Mouse (Mus musculus) liver, embryonic 14.5 days (tissue): ENCODE measurements around the gene Gm17304. TPM values are rescaled to one million over a fixed set of nuclear protein-coding genes. Genes with fewer than 3 reads are reported as not detected.

ENCODE experiments used
- ATAC-seq: fragments of 200-750 bp; cut with Nextera tagmentation; 2 replicates; pipeline ENCODE4 v1.8.0; 2017; ENCODE audit warnings: moderate number of reproducible peaks, mild to moderate bottlenecking, moderate library complexity; ENCODE audit not compliant: insufficient read depth
- DNase-seq, 3 experiments: peaks; one replicate each; pipeline ENCODE4 v3.0.0-alpha.2; 2012 to 2013; ENCODE audit warnings: low read depth in 3 of 3, low spot score in 3 of 3
- H3K27ac ChIP-seq: fragments of 300-500 bp; sonication (generic); 2 replicates; pipeline ENCODE4 v1.5.1; 2014; ENCODE audit warnings: moderate library complexity, mild to moderate bottlenecking, control low read depth, inconsistent platforms
- H3K27me3 ChIP-seq: fragments of 300-500 bp; sonication (generic); 2 replicates; pipeline ENCODE4 v1.6.1; 2014; ENCODE audit warnings: mild to moderate bottlenecking, low read length, moderate library complexity; ENCODE audit not compliant: control insufficient read depth, insufficient read depth
- H3K36me3 ChIP-seq: fragments of 300-500 bp; sonication (generic); replicated peaks from 2 replicates; pipeline ENCODE4 v1.6.1; 2014; ENCODE audit warnings: low read depth; ENCODE audit not compliant: control insufficient read depth, insufficient read depth
- H3K4me1 ChIP-seq, 2 experiments: fragments of 200-500 bp in 1 of 2; fragments of 300-500 bp in 1 of 2; sonication (generic) in 1 of 2; replicated peaks; 2 replicates each; pipeline ENCODE4 v1.6.1; 2012 to 2014; ENCODE audit warnings: antibody characterized with exemption in 1 of 2, inconsistent platforms in 1 of 2, low read length in 1 of 2; ENCODE audit not compliant: control insufficient read depth in 2 of 2, insufficient read depth in 2 of 2
- H3K4me2 ChIP-seq: fragments of 300-500 bp; sonication (generic); 2 replicates; pipeline ENCODE4 v1.6.1; 2014; ENCODE audit warnings: low read depth, mild to moderate bottlenecking, control low read depth, moderate library complexity
- H3K4me3 ChIP-seq, 2 experiments: fragments of 200-500 bp in 1 of 2; fragments of 300-500 bp in 1 of 2; sonication (generic) in 1 of 2; 2 replicates each; pipeline ENCODE4 v1.5.1; 2012 to 2014; ENCODE audit warnings: low read depth in 2 of 2, low read length in 2 of 2, mild to moderate bottlenecking in 2 of 2, control low read depth in 1 of 2, inconsistent platforms in 1 of 2, moderate library complexity in 1 of 2; ENCODE audit not compliant: insufficient read depth in 1 of 2
- H3K9ac ChIP-seq: fragments of 300-500 bp; sonication (generic); replicated peaks from 2 replicates; pipeline ENCODE4 v1.6.1; 2014; ENCODE audit warnings: mild to moderate bottlenecking, control low read depth, moderate library complexity
- H3K9me3 ChIP-seq: fragments of 300-500 bp; sonication (generic); 2 replicates; pipeline ENCODE4 v1.6.1; 2016; ENCODE audit warnings: low read length, mixed read lengths; ENCODE audit not compliant: control insufficient read depth
- CTCF ChIP-seq: IDR thresholded peaks from 2 replicates; pipeline ENCODE4 v1.5.1; 2016; ENCODE audit warnings: antibody characterized with exemption, low read depth, control low read depth
- EP300 ChIP-seq: IDR thresholded peaks from 2 replicates; pipeline ENCODE4 v1.6.1; 2016; ENCODE audit warnings: antibody characterized with exemption, low read depth
- WGBS: fragments of 180-500 bp; shearing (Covaris S2); extraction: QIAGEN DNeasy Blood & Tissue Kit; methylation state at CpG from one replicate; pipeline ENCODE4 v1.1.7; 2014; ENCODE audit not compliant: insufficient replicate concordance; 5-methylcytosine and 5-hydroxymethylcytosine counted together
- polyA plus RNA-seq, 2 experiments: library from polyadenylated mRNA; depleted of rRNA in 1 of 2; stranded (reverse) in 1 of 2; unstranded in 1 of 2; fragments of >200 nt; fragmentation: Nextera tagmentation in 1 of 2; extraction: Ambion mirVana in 1 of 2; gene quantifications; 2 replicates each; pipeline versions ENCODE4 v1.2.1 to v1.2.3; 2012 to 2014

The Gm17304 gene
- polyA plus RNA-seq, 2 experiments = not detected

DNA sequence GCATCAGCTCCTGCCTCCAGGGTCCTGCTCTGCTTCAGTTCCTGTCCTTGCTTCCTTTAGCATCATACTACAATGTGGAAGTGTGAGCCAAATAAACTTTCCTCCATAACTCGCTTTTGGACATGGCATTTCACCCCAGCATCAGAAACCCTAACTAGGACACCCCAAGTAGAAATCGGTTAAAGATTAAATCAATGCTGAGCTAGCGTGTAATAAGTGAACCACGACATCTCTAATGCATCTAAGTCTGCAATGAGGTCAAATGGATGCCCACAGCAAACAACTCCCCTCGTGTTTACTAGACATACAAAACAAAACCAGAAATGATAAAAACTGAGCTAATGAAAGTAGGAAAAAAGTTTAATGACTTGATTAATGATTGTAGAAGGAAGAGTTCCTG lies 4.5 kb upstream of the Gm17304 start:
- Histone ChIP-seq H3K4me2 (no peak overlapping the region), H3K4me3 (no peak overlapping the region), H3K9ac (no peak overlapping the region), H3K4me1 (no peaks in the 10 kb centered on the region), H3K36me3 (no peaks in the 10 kb centered on the region; the same call in 1 of the 2 replicates), H3K27ac (no peak overlapping the region), H3K27me3 (no peaks in the 10 kb centered on the region), H3K9me3 (no peaks in the 10 kb centered on the region)
- DNase-seq (no peak), ATAC-seq (no peak)
- 78% methylated on average over 5 of the region's 5 CpGs for WGBS
- no peak for TF ChIP-seq CTCF
- TF ChIP-seq EP300 = no peak

DNA sequence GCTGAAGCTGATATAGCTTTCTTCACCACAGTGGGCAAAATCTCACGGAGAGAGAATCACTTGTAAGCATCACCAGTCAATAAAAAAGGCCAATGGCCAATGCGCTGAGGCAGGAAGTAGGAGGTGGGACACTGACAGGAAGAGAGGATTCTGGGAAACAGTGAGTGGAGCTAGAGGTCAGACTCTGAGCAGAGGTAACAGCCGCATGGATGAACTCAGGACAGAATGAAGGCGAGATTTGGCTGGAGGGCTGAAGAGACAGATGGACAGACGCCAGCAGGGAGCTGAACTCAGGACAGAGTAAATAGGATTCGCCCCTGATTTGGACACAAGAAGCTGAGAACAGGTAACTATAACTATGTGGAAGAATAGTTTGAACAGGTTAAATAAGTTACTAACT lies 3.8 kb upstream of the Gm17304 start:
- Histone ChIP-seq H3K9ac (no peak overlapping the region), H3K4me2 (no peak overlapping the region), H3K9me3 (no peaks in the 10 kb centered on the region), H3K36me3 (no peaks in the 10 kb centered on the region; the same call in 1 of the 2 replicates), H3K27ac (no peak overlapping the region), H3K4me1 (no peaks in the 10 kb centered on the region), H3K27me3 (no peaks in the 10 kb centered on the region), H3K4me3 (no peak overlapping the region)
- TF ChIP-seq EP300 (no peak), CTCF (no peak)
- ATAC-seq (no peak), DNase-seq (no peak)
- WGBS = 81% methylated on average over 6 of the region's 6 CpGs

DNA sequence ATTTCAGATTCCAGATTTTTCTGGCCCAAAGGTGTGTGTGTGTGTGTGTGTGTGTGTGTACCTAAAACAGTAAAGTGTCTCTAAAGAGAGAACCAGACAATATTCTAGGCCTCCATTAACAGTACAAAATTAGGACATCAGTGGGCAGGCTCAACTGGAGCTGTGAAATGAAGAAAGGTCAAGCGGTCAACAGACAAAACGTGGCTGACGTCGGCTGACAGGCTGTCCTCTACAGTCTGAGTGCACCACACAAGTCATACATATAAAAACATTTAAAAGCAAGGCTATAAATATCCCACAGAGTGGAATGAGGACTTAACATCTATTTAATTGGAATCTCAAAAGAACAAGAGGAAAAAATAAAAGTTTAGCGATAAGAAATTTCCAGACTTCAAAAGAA lies 1.8 kb upstream of the Gm17304 start:
- no peak for DNase-seq
- Histone ChIP-seq H3K4me3 (no peak overlapping the region), H3K9me3 (no peaks in the 10 kb centered on the region), H3K36me3 (no peaks in the 10 kb centered on the region; the same call in 1 of the 2 replicates), H3K4me1 (no peaks in the 10 kb centered on the region), H3K9ac (no peak overlapping the region), H3K4me2 (no peak overlapping the region), H3K27me3 (no peaks in the 10 kb centered on the region), H3K27ac (no peak overlapping the region)
- ATAC-seq = no peak
- WGBS = 94% methylated on average over 5 of the region's 5 CpGs
- TF ChIP-seq CTCF = no peak
- no peak for TF ChIP-seq EP300

DNA sequence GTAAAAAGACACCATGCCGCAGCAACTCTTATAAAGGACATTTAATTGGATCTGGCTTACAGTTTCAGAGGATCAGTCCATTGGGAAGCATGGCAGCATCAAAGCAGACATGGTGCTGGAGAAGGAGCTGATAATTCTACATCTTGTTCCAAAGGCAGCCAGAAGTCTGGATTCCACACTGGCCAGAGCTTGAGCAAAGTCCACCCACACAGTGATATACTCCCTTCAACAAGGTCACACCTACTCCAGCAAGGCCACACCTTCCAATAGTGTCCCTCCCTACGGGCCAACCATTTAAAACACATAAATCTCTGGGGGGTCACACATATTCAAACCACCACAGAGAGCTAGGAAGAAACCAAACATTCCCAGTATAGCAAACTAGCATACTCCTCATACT lies 3.3 kb downstream of the Gm17304 start:
- no peak overlapping the region for H3K4me2 ChIP-seq
- no peak overlapping the region for H3K4me3 ChIP-seq
- no peak for TF ChIP-seq EP300
- no peak for TF ChIP-seq CTCF
- H3K27me3 ChIP-seq = no peaks in the 10 kb centered on the region
- ATAC-seq (no peak), DNase-seq (no peak)
- no peak overlapping the region for H3K9ac ChIP-seq
- H3K9me3 ChIP-seq = no peaks in the 10 kb centered on the region
- no peak overlapping the region for H3K27ac ChIP-seq
- H3K4me1 ChIP-seq = no peaks in the 10 kb centered on the region
- 81% methylated on average over 2 of the region's 2 CpGs for WGBS
- no peaks in the 10 kb centered on the region for H3K36me3 ChIP-seq

DNA sequence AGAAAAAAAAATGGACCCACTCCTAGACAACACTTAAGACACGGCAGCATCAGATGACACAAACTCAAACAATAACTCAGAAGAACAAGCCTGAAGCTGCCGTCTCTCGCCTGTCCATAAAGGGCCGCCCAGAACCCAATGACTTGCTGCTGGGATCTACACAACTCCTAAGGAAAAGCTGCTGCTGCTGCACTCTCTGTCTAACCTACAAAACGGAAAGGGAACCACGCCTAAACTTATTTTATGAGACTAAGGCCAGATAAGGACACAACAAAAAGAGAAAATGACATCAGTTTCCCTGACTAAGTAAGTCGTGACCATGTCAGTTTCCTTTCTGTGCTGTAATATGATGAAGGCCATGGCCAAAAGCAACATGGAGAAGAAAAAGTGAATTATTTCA lies 5.7 kb downstream of the Gm17304 start:
- no peak overlapping the region for H3K27ac ChIP-seq
- H3K27me3 ChIP-seq = no peaks in the 10 kb centered on the region
- DNase-seq (no peak), ATAC-seq (no peak)
- no peaks in the 10 kb centered on the region for H3K4me1 ChIP-seq
- WGBS = 61% methylated on average over 7 of the region's 7 CpGs
- no peak overlapping the region for H3K9ac ChIP-seq
- TF ChIP-seq EP300 (no peak), CTCF (no peak)
- H3K4me2 ChIP-seq = no peak overlapping the region
- H3K9me3 ChIP-seq = no peaks in the 10 kb centered on the region
- H3K36me3 ChIP-seq = peaks cover 8% of the 10 kb centered on the region; the same call in 1 of the 2 replicates
- no peak overlapping the region for H3K4me3 ChIP-seq
